Mouse (Mus musculus) CH12.LX (cell line): ENCODE measurements around the gene Zfhx3.

ENCODE experiments used
- CTCF ChIP-seq, 2 experiments: IDR thresholded peaks in 1 of 2; conservative IDR thresholded peaks in 1 of 2; 2 replicates each; pipeline ENCODE4 v1.5.1; 2011 to 2012; ENCODE audit warnings: low read depth in 2 of 2, low read length in 2 of 2, improper control_type of control experiment in 1 of 2, inconsistent platforms in 1 of 2, mild to moderate bottlenecking in 1 of 2, moderate library complexity in 1 of 2
- ELF1 ChIP-seq: IDR thresholded peaks from 2 replicates; pipeline ENCODE4 v1.6.1; 2014; ENCODE audit warnings: low read depth, mild to moderate bottlenecking, inconsistent platforms, low read length, improper control_type of control experiment
- EP300 ChIP-seq: IDR thresholded peaks from 2 replicates; pipeline ENCODE4 v1.6.1; 2011; ENCODE audit warnings: low read length, improper control_type of control experiment
- MAX ChIP-seq: IDR thresholded peaks from 2 replicates; pipeline ENCODE4 v1.6.1; 2011; ENCODE audit warnings: low read length, improper control_type of control experiment
- POLR2A ChIP-seq: IDR thresholded peaks from 2 replicates; pipeline ENCODE4 v1.6.1; 2011; ENCODE audit warnings: low read depth, mild to moderate bottlenecking, improper control_type of control experiment, low read length
- SIN3A ChIP-seq: IDR thresholded peaks from 2 replicates; pipeline ENCODE4 v1.6.1; 2012; ENCODE audit warnings: low read length, improper control_type of control experiment, inconsistent platforms
- SMC3 ChIP-seq: IDR thresholded peaks from 2 replicates; pipeline ENCODE4 v1.6.1; 2011; ENCODE audit warnings: low read depth, low read length, improper control_type of control experiment
- UBTF ChIP-seq: IDR thresholded peaks from 2 replicates; pipeline ENCODE4 v1.6.1; 2012; ENCODE audit warnings: low read depth, mild to moderate bottlenecking, inconsistent platforms, low read length, improper control_type of control experiment, moderate library complexity
- USF1 ChIP-seq: IDR thresholded peaks from 2 replicates; pipeline ENCODE4 v1.6.1; 2014; ENCODE audit warnings: low read depth, mild to moderate bottlenecking, inconsistent platforms, low read length, improper control_type of control experiment

DNA sequence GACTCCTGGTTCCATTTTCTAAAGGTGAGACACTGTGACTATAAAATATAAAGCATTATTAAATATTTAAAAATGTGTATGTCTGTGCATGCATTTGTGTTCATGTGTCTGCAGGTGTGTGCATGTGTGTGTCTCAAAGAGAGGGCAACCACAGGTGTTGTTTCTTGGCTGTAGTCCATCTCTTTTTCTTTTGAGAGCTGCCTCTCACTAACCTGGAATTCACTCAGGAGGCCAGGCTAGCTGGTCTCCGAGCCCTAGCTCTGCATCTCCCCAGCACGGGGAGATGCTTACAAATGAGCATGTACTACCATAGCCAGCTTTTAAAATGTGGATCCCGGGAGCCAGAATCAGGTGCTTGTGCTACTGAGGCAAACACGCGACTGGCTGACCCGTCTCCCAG is 124.7 kb downstream of the Zfhx3 start:
- TF ChIP-seq MAX: no peak
- TF ChIP-seq POLR2A: no peak
- TF ChIP-seq SMC3: no peak
- no peak for TF ChIP-seq UBTF
- TF ChIP-seq CTCF (conservative IDR thresholded peaks at IDR 0.05 in 1 of 2, IDR thresholded peaks at IDR 0.05 in 1 of 2; ENCODE audit: low read depth in 2 of 2, low read length in 2 of 2): no peak
- TF ChIP-seq USF1: no peak
- TF ChIP-seq ELF1: no peak
- no peak for TF ChIP-seq SIN3A
- TF ChIP-seq EP300: no peak
